Mouse (Mus musculus) liver, postnatal 0 days (tissue): Measurements from ENCODE around the gene Zfp36l2. TPM values are rescaled to one million over a fixed set of nuclear protein-coding genes. Genes with fewer than 3 reads are reported as not detected.
A peak's percentile ranks its signal among the peaks of the same experiment; 100 is the strongest.

ENCODE experiments used
- ATAC-seq: fragments of 200-750 bp; cut with Nextera tagmentation; 2 replicates; pipeline ENCODE4 v1.8.0; 2017; ENCODE audit warnings: mild to moderate bottlenecking, moderate library complexity
- DNase-seq: peaks from one replicate; pipeline ENCODE4 v3.0.0-alpha.2; 2016
- H3K27ac ChIP-seq: fragments of 300-500 bp; sonication (generic); 2 replicates; pipeline ENCODE4 v1.5.1; 2014; ENCODE audit warnings: antibody characterized with exemption, moderate library complexity, mild to moderate bottlenecking, low read depth
- H3K27me3 ChIP-seq: fragments of 300-500 bp; sonication (generic); 2 replicates; pipeline ENCODE4 v1.6.1; 2014; ENCODE audit warnings: low read length, control low read depth, mixed read lengths; ENCODE audit not compliant: insufficient read depth
- H3K36me3 ChIP-seq: fragments of 300-500 bp; sonication (generic); replicated peaks from 2 replicates; pipeline ENCODE4 v1.6.1; 2014; ENCODE audit warnings: mild to moderate bottlenecking, control low read depth, low read length, moderate library complexity, mixed read lengths; ENCODE audit not compliant: insufficient read depth
- H3K4me1 ChIP-seq: fragments of 300-500 bp; sonication (generic); 2 replicates; pipeline ENCODE4 v1.6.1; 2014; ENCODE audit warnings: antibody characterized with exemption, mild to moderate bottlenecking, control low read depth; ENCODE audit not compliant: insufficient read depth
- H3K4me2 ChIP-seq: fragments of 300-500 bp; sonication (generic); 2 replicates; pipeline ENCODE4 v1.6.1; 2014; ENCODE audit warnings: low read depth, mild to moderate bottlenecking, low read length, moderate library complexity, mixed read lengths
- H3K4me3 ChIP-seq: fragments of 300-500 bp; sonication (generic); 2 replicates; pipeline ENCODE4 v1.5.1; 2014; ENCODE audit warnings: low read depth, low read length
- H3K9ac ChIP-seq: fragments of 300-500 bp; sonication (generic); replicated peaks from 2 replicates; pipeline ENCODE4 v1.6.1; 2014; ENCODE audit warnings: mild to moderate bottlenecking, moderate library complexity
- H3K9me3 ChIP-seq: fragments of 300-500 bp; sonication (generic); 2 replicates; pipeline ENCODE4 v1.6.1; 2016; ENCODE audit warnings: mild to moderate bottlenecking, control low read depth, low read length, mixed read lengths
- CTCF ChIP-seq: sonication (generic); IDR thresholded peaks from 2 replicates; pipeline ENCODE4 v1.5.1; 2016; ENCODE audit warnings: antibody characterized with exemption, low read depth
- EP300 ChIP-seq: IDR thresholded peaks from 2 replicates; pipeline ENCODE4 v1.6.1; 2016; ENCODE audit warnings: antibody characterized with exemption, low read depth, mild to moderate bottlenecking
- WGBS: fragments of 180-500 bp; shearing (Covaris S2); extraction: QIAGEN DNeasy Blood & Tissue Kit; methylation state at CpG from one replicate; pipeline ENCODE4 v1.1.7; 2014; ENCODE audit not compliant: insufficient replicate concordance; 5-methylcytosine and 5-hydroxymethylcytosine counted together
- polyA plus RNA-seq: library from polyadenylated mRNA; unstranded; fragments of >200 nt; fragmentation: Nextera tagmentation; extraction: Ambion mirVana; gene quantifications from 2 replicates; pipeline ENCODE4 v1.2.1, GENCODE M21; 2015

Zfp36l2 gene
- polyA plus RNA-seq, 1 experiment from 2014 or later: 7.6 TPM

GRCm38 (mm10) chr17:84181502-84182310 lies 6.0 kb downstream of the Zfp36l2 start:
- Histone ChIP-seq H3K27ac (peak overlapping the region; percentile 90), H3K4me3 (peak overlapping the region; percentile 38), H3K27me3 (no peaks in the 10 kb centered on the region), H3K36me3 (peaks cover 9% of the 10 kb centered on the region; the same call in 1 of the 2 replicates), H3K4me1 (peaks cover 41% of the 10 kb centered on the region), H3K4me2 (peak overlapping the region; percentile 68), H3K9ac (peak overlapping the region; percentile 49), H3K9me3 (no peaks in the 10 kb centered on the region)
- WGBS: 29% methylated on average over 18 of the region's 18 CpGs
- ATAC-seq (peak; percentile 6), DNase-seq (peak; percentile 77)
- TF ChIP-seq CTCF (no peak), EP300 (0 out of 2 replicates have a peak, but pooled peaks have one; percentile 13)

DNA sequence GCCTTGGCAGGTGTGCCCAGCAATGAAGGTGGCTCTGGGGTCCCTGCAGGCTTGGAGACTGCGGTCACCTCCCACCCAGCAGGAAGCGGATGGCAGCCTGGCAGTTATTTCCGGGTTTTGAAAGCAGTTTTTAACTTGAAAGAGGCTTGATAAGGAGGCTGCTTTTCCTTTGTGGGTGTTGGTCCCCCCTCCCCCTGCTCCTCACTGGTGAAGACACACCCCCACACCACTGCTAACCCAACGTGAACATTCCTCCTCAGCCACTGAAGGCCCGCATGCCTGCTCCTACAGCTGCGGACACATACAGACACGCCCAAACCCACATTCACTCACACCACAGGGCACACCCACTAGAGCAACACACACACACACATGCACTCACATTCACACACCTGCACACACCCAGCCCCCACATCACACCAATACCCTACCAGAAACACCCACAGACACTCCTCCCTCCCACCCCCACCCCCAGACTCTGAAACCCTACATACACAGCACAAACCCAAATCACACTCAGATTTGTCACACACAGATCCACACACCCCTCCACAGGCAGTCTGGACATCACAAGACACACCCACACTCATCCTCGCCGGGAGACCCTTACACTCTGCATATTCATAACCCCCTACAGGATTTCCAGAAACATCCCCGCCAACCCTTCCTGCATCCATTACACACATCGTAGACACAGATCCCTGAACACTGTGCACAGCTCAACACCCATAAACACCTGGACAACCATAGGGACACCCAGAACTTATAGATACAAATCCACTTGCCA lies 6.8 kb downstream of the Zfp36l2 start:
- TF ChIP-seq CTCF: no peak
- peak; percentile 58; the same call in 1 of the 2 replicates for TF ChIP-seq EP300
- WGBS: 20% methylated on average over 11 of the region's 11 CpGs
- no peaks in the 10 kb centered on the region for H3K27me3 ChIP-seq
- H3K36me3 ChIP-seq: peaks cover 1% of the 10 kb centered on the region; the same call in 1 of the 2 replicates
- peak overlapping the region; percentile 38 for H3K4me3 ChIP-seq
- peak overlapping the region; percentile 68 for H3K4me2 ChIP-seq
- peak overlapping the region; percentile 90 for H3K27ac ChIP-seq
- peaks cover 37% of the 10 kb centered on the region for H3K4me1 ChIP-seq
- H3K9ac ChIP-seq: peak overlapping the region; percentile 49
- peak; percentile 73 for DNase-seq
- no peaks in the 10 kb centered on the region for H3K9me3 ChIP-seq
- ATAC-seq: peak; percentile 43

DNA sequence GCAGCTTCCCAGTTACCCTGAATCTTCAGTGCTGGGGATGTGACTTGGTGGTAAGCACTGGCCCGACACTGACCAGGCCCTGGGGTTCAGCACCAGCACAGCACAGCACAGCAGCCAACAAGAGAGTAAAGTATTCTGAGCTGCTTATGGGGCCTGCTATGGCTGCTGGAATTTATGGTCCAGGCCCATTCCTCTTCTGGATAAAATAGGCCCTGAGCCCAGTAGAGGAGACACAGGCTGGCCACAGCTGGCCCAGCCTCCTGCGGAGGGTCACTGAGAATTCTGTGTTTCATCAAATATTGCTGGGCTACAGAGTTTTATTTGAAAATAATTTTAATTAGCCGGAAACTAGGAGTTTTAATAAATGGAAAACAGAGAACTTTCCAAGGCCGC lies 7.8 kb downstream of the Zfp36l2 start:
- Histone ChIP-seq H3K9ac (peak overlapping the region; percentile 49; the same call in 1 of the 2 replicates), H3K27ac (peak overlapping the region; percentile 90), H3K9me3 (no peaks in the 10 kb centered on the region), H3K4me1 (peaks cover 37% of the 10 kb centered on the region), H3K36me3 (no peaks in the 10 kb centered on the region), H3K4me3 (no peak overlapping the region), H3K4me2 (peak overlapping the region; percentile 68), H3K27me3 (no peaks in the 10 kb centered on the region)
- 57% methylated on average over 4 of the region's 4 CpGs for WGBS
- ATAC-seq (no peak), DNase-seq (no peak)
- TF ChIP-seq CTCF (no peak), EP300 (no peak)

- DNase-seq (no peak), ATAC-seq (no peak)
- Histone ChIP-seq H3K4me2 (no peak overlapping the region), H3K27me3 (no peaks in the 10 kb centered on the region), H3K27ac (peak overlapping the region; percentile 90), H3K4me1 (peaks cover 37% of the 10 kb centered on the region), H3K36me3 (no peaks in the 10 kb centered on the region), H3K4me3 (no peak overlapping the region), H3K9ac (no peak overlapping the region), H3K9me3 (no peaks in the 10 kb centered on the region)
- WGBS: 79% methylated on average over 17 of the region's 17 CpGs
- TF ChIP-seq EP300 (no peak), CTCF (no peak)
Observed at GRCm38 (mm10) chr17:84179026-84179972, 8.4 kb downstream of the Zfp36l2 start.

- H3K36me3 ChIP-seq: no peaks in the 10 kb centered on the region
- no peak overlapping the region for H3K4me2 ChIP-seq
- WGBS: 26% methylated on average over 8 of the region's 8 CpGs
- no peaks in the 10 kb centered on the region for H3K9me3 ChIP-seq
- no peak for TF ChIP-seq EP300
- no peak for TF ChIP-seq CTCF
- H3K9ac ChIP-seq: 0 out of 2 replicates have a peak overlapping the region, but pooled peaks have one; percentile 4
- no peak for ATAC-seq
- H3K27me3 ChIP-seq: no peaks in the 10 kb centered on the region
- H3K4me3 ChIP-seq: no peak overlapping the region
- DNase-seq: no peak
- H3K4me1 ChIP-seq: peaks cover 28% of the 10 kb centered on the region
- peak overlapping the region; percentile 44; the same call in 1 of the 2 replicates for H3K27ac ChIP-seq
Observed at GRCm38 (mm10) chr17:84177481-84177880, 10.3 kb downstream of the Zfp36l2 start.
